Comparison of ENCODE assay signal across 19 mouse cellular contexts in genomic region chr1:187758546-187758945, GRCm38 (mm10).
A peak's percentile ranks its signal among the peaks of the same experiment; 100 is the strongest.
DNase-seq lines count a peak whose midpoint lies in the region.
"Had no signal": no experiment of that assay in that cellular context is flagged by ENCODE, and none has a peak within 500 bp of the region (broad histone marks: within the 10 kb centered on the region; RNA-seq: fewer than 3 reads in every experiment).

No protein-coding gene starts in this region.

- peak; percentile 30 for DNase-seq in heart, adult 11 months
- DNase-seq in heart, adult 9 months (ENCODE audit: low spot score in 2 of 2): no peak
- DNase-seq in kidney, adult 9 months: peak; percentile 82
- no peak for DNase-seq in kidney, postnatal 10 days
- peak; percentile 15 to 52 for DNase-seq in kidney, postnatal 25 days
- DNase-seq in kidney, adult 18-20 months: no peak
- peak; percentile 8 for DNase-seq in brain, adult 2 months (ENCODE audit: low read depth, low spot score)
- DNase-seq in right cerebral cortex, postnatal 25 days: no peak
- DNase-seq: adrenal gland, postnatal 10 days; adrenal gland, postnatal 36 days; B cell, adult 2 months; cerebellum, adult 11 months; cerebellum, adult 2 months; cerebellum, adult 9-11 months; cerebellum, postnatal 25 days; gastrocnemius, postnatal 10 days; gastrocnemius, postnatal 36 days; heart, postnatal 10 days; heart, postnatal 36 days had no signal

Comparison
In these comparisons a context has a peak if more than half of its experiments do, and no peak if none do; other contexts are left out.
1. DNase-seq: peak in heart, adult 11 months (single experiment), kidney, adult 9 months (single experiment), kidney, postnatal 25 days (2 of 2) and brain, adult 2 months (single experiment); none in heart, adult 9 months (0 of 2), kidney, postnatal 10 days (single experiment), kidney, adult 18-20 months (single experiment) and right cerebral cortex, postnatal 25 days (single experiment).